Mouse (Mus musculus) kidney, adult 18-20 months (tissue): Measurements from ENCODE around the gene Olfr1053.
"Not testable (repeated sequence)": the region's sequence is repeated elsewhere in the genome, so short reads cannot be mapped to it uniquely, and the experiment has no call there.

Source experiments
- DNase-seq: peaks from one replicate; pipeline ENCODE4 v3.0.0; 2021

Gene Olfr1053

DNA sequence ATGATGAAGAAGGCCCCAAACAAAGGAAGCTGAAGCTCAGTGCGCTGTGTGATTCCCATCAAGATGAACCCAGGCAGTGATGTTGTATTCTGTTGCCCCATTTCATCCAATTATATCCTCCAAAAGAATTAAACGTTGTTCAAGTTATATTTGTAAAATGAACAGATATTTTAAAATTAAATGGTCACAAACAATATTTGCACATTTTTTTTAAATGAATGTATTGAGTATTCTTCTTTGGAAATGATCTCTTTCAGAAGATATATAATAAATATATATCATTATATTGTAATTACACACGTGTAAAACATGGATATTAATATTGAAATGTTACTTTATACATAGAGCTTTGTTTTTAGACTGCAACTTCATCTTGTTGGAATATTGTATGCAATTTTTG lies at the start of gene Olfr1053:
Gene Olfr1053, minus strand, starts transcription at position 101 of the 400 bp plus-strand sequence.
- DNase-seq = no peak

GRCm38 (mm10) chr2:86362369-86362768 lies 47.3 kb upstream of the Olfr1053 start, which contains the start of gene Olfr1056:
Gene Olfr1056 (minus strand): TSS chr2:86362469.
- no peak for DNase-seq

DNA sequence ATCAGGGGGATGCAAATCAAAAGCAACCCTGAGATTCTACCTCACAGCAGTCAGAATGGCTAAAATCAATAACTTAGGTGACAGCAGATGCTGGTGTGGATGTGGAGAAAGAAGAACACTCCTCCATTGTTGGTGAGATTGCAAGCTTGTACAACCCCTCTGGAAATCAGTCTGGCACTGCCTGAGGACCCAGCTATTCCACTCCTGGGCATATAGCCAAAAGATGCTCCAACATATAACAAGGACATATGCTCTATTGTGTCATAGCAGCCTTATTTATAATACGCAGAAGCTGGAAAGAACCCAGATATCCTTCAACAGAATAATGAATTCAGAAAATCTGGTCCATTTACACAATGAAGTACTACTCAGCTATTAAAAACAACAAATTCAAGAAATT lies 36.7 kb upstream of the Olfr1053 start:
- not testable (repeated sequence) for DNase-seq

- DNase-seq = no peak
Observed at GRCm38 (mm10) chr2:86350184-86350583, 35.1 kb upstream of the Olfr1053 start, which contains the start of gene Olfr1055. Gene Olfr1055 (minus strand): TSS chr2:86350284.

DNA sequence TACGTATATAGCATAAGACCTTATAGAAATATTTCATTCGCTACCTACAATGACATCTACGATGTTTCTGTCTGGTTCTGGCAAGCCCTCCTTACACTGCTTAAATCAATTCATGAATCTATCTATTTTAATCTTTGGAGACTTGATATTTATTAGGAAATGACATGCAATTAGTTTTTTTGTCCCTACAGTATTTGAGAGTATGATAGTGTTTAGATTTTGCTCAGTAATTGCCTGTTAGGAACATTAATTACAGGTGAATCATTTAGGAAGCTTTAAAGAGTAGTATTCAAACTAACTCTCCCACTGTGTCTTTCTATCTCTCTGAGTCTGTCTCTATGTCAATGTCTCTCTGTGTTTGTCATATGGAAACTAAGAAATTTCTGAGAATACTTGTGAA lies 20.2 kb upstream of the Olfr1053 start, which contains the start of gene Olfr1054:
Gene Olfr1054, minus strand, starts transcription at position 101 of the 400 bp plus-strand sequence.
- no peak for DNase-seq

DNA sequence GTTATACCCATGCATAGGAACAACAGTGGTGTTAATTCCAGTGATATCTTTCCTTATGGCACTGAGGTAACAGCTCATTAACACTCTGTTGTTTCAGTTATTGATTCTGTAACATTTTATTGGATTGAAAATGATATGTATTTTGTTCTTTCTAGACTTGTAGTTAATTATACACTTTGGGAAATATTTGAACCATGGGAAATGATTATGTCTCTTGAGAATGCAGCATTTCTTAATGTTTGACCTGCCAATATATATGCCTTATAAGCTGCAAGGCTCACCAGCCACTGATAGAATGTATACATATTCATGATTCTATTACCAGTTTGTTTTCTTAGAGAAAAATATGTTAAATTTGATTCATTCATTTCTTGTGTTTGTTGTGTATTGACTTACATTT lies 22.9 kb downstream of the Olfr1053 start, which contains the start of gene Olfr1052:
Gene Olfr1052, plus strand, starts transcription at position 301 of the 400 bp plus-strand sequence.
- DNase-seq = no peak

DNA sequence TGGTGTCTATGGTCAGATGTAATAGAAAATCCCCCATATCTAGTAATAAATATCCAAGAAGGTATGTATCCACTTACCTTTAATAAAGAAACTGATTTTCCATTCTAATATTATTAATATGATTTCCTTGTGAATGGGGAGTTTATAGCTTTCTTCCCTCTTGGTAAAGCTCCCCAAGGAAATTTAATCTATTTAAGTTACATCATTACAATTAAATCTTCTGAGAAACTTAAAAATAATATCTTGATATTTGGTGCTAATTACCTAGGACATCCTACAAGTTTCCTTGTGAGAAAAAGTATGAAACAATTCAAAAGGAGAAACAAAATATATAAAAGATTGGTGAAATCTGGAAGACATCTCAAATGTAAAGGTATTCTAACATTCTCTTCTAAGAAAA lies 36.1 kb downstream of the Olfr1053 start, which contains the start of gene Olfr1051:
Gene Olfr1051, minus strand, starts transcription at position 101 of the 400 bp plus-strand sequence.
- DNase-seq = not testable (repeated sequence)
